Mouse (Mus musculus) midbrain, postnatal 0 days (tissue): ENCODE measurements at regions not wholly inside any gene's neighbourhood (a gene's known extent, or its start where the extent isn't known, plus 50 kb on each side); places are given as distances from the start of the nearest gene placed in this dataset.

Experiments used
- ATAC-seq: fragments of 200-750 bp; cut with Nextera tagmentation; 2 replicates; pipeline ENCODE4 v1.8.0; 2017; ENCODE audit warnings: moderate number of reproducible peaks, mild to moderate bottlenecking, moderate TSS enrichment, moderate library complexity; ENCODE audit not compliant: low FRiP score
- DNase-seq: peaks from one replicate; pipeline ENCODE4 v3.0.0-alpha.2; 2015; ENCODE audit warnings: low spot score
- H3K27ac ChIP-seq: fragments of 300-500 bp; sonication (generic); 2 replicates; pipeline ENCODE4 v1.5.1; 2014; ENCODE audit warnings: low read depth, mild to moderate bottlenecking, low read length, mixed read lengths
- H3K27me3 ChIP-seq: fragments of 300-500 bp; sonication (generic); 2 replicates; pipeline ENCODE4 v1.6.1; 2014; ENCODE audit warnings: low read length, control low read depth, mixed read lengths; ENCODE audit not compliant: insufficient read depth
- H3K36me3 ChIP-seq: fragments of 300-500 bp; sonication (generic); 2 replicates; pipeline ENCODE4 v1.6.1; 2014; ENCODE audit warnings: low read length, control low read depth, mixed read lengths; ENCODE audit not compliant: insufficient read depth
- H3K4me1 ChIP-seq: fragments of 300-500 bp; sonication (generic); 2 replicates; pipeline ENCODE4 v1.6.1; 2014; ENCODE audit warnings: mild to moderate bottlenecking, control low read depth, antibody characterized with exemption, low read length, mixed read lengths; ENCODE audit not compliant: insufficient read depth
- H3K4me2 ChIP-seq: fragments of 300-500 bp; sonication (generic); 2 replicates; pipeline ENCODE4 v1.6.1; 2014; ENCODE audit warnings: low read depth, mild to moderate bottlenecking, low read length, mixed read lengths; ENCODE audit not compliant: poor library complexity, severe bottlenecking
- H3K4me3 ChIP-seq: fragments of 300-500 bp; sonication (generic); 2 replicates; pipeline ENCODE4 v1.5.1; 2014; ENCODE audit warnings: low read depth, mild to moderate bottlenecking, low read length, moderate library complexity
- H3K9ac ChIP-seq: fragments of 300-500 bp; sonication (generic); replicated peaks from 2 replicates; pipeline ENCODE4 v1.6.1; 2014; ENCODE audit warnings: mild to moderate bottlenecking, low read length, moderate library complexity, mixed read lengths; ENCODE audit not compliant: poor library complexity, severe bottlenecking
- H3K9me3 ChIP-seq: fragments of 300-500 bp; sonication (generic); 2 replicates; pipeline ENCODE4 v1.6.1; 2016; ENCODE audit warnings: low read length, control low read depth
- CTCF ChIP-seq: IDR thresholded peaks from 2 replicates; pipeline ENCODE4 v1.5.1; 2016; ENCODE audit warnings: antibody characterized with exemption, mild to moderate bottlenecking
- WGBS: fragments of 180-500 bp; shearing (Covaris S2); extraction: QIAGEN DNeasy Blood & Tissue Kit; methylation state at CpG from one replicate; pipeline ENCODE4 v1.1.7; 2014; 5-methylcytosine and 5-hydroxymethylcytosine counted together

DNA sequence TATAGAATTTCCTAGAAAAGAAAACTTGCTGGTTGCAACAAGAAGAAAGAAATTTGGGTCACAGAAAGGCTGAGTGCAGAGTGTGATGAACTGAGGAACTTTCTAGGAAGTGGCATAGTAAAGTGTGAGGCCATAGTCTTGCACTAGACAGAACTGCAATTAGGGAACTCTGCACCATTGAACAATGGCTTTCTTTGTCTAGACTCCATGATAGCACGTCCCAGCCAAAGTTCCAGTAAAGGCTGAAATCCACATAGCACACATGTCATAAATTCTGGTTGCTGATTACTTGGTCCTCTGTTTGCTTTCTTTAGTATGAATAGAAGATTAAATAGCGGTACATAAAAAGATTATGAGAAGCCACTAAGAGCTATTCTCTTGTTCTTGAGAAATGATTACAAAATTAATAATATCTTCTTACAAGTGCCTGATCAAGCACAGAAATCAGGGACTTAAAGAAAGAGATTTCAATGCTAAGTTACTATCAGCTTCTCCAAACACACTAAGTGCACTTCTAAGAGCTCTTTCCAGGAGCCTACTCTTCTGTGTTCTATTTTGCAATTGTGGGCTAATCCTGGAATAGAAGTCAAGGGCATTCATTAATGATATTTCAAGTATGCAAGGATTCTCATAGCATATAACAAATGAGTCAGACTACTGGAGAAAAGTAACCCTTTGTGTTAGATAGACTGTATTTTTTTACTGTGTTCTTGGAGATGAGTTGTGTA is 3233.4 kb upstream of the Gm6569 start:
- no peaks in the 10 kb centered on the region for H3K27me3 ChIP-seq
- H3K36me3 ChIP-seq: no peaks in the 10 kb centered on the region
- DNase-seq (no peak), ATAC-seq (no peak)
- TF ChIP-seq CTCF: no peak
- H3K4me1 ChIP-seq: no peaks in the 10 kb centered on the region
- WGBS: 74% methylated on average over 2 of the region's 2 CpGs
- H3K27ac ChIP-seq: no peak overlapping the region
- H3K4me2 ChIP-seq: no peak overlapping the region
- no peak overlapping the region for H3K9ac ChIP-seq
- H3K9me3 ChIP-seq: no peaks in the 10 kb centered on the region
- no peak overlapping the region for H3K4me3 ChIP-seq

DNA sequence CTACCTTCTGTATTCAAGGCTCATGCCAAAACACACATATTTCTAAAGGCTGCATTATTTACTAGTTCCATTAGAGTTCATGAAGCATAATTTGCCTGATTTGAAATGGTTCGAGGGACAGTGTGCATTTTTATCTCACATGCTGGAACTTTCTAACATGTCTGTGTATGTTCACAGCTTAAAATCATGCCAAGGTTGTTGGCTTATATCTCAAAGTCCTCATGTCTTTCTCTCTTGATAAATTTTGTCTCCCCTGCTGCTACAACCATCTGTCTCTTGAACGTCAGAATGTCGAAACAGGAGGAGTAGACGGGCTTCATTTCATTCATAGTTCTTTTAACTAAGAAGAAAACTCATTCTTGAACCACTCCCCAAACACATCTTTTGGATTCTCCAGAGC is 3229.1 kb upstream of the Gm6569 start:
- Histone ChIP-seq H3K27me3 (no peaks in the 10 kb centered on the region), H3K27ac (no peak overlapping the region), H3K4me3 (no peak overlapping the region), H3K36me3 (no peaks in the 10 kb centered on the region), H3K9me3 (no peaks in the 10 kb centered on the region), H3K4me2 (no peak overlapping the region), H3K9ac (no peak overlapping the region), H3K4me1 (no peaks in the 10 kb centered on the region)
- DNase-seq (peak; percentile 19), ATAC-seq (no peak)
- TF ChIP-seq CTCF: no peak
- 91% methylated on average over 4 of the region's 4 CpGs for WGBS

DNA sequence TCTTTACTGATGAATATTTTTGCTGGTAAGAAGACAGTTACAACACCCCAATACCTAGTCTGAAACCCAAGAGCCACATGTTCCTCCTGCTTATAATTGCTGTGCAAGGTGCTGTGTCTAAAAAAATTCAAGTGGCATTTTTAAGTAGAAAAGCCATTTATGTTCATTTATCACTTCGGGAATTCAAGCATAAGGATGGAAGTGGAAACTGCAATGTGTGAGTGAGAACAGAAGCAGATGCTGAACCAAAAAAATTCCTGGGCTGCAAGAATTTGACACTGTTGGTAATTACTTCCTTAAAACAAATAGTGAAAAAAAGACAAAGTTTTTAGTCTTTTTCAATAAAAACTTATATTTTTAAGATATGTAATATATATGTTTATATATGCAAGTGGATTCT is 3227.5 kb upstream of the Gm6569 start:
- DNase-seq: no peak

DNA sequence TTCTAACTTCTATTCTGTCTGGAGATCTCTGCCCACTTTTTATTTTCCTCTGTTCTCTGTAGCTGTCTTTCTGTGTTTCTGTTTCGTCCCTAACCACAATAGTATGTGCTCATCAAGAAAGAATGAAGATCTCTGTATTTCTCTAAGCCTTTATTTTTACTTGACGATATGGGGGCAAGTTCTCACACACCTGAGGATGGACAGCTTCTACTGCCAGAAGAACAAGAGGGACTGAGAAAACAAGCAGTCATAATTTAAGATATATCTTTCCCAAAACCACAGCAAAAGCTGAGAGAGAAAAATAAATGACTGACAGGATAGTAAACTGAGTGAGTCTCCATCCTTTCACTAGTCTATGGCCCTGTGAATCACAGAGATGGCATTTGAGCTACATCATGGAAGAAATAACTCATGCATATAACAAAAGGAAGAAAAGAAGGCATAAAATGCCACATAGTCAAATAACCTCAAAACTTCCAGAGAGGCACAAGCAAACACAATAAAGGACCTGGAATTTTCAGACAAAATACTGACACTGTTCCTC is 3216.2 kb upstream of the Gm6569 start:
- no peak for DNase-seq
- TF ChIP-seq CTCF: no peak
- 83% methylated on average over 2 of the region's 2 CpGs for WGBS
- Histone ChIP-seq H3K27ac (no peak overlapping the region), H3K27me3 (no peaks in the 10 kb centered on the region), H3K9me3 (no peaks in the 10 kb centered on the region), H3K4me3 (no peak overlapping the region), H3K9ac (no peak overlapping the region), H3K36me3 (no peaks in the 10 kb centered on the region), H3K4me2 (no peak overlapping the region), H3K4me1 (no peaks in the 10 kb centered on the region)
- no peak for ATAC-seq

More for the DNA sequence above, 3227.5 kb upstream of the Gm6569 start:
- H3K4me2 ChIP-seq: no peak overlapping the region
- no peaks in the 10 kb centered on the region for H3K27me3 ChIP-seq
- no peaks in the 10 kb centered on the region for H3K36me3 ChIP-seq
- H3K9me3 ChIP-seq: no peaks in the 10 kb centered on the region
- no peak for TF ChIP-seq CTCF
- no peak overlapping the region for H3K9ac ChIP-seq
- ATAC-seq: no peak
- no peak overlapping the region for H3K27ac ChIP-seq
- no peaks in the 10 kb centered on the region for H3K4me1 ChIP-seq
- WGBS: 90% methylated on average over 1 of the region's 1 CpGs
- H3K4me3 ChIP-seq: no peak overlapping the region

DNA sequence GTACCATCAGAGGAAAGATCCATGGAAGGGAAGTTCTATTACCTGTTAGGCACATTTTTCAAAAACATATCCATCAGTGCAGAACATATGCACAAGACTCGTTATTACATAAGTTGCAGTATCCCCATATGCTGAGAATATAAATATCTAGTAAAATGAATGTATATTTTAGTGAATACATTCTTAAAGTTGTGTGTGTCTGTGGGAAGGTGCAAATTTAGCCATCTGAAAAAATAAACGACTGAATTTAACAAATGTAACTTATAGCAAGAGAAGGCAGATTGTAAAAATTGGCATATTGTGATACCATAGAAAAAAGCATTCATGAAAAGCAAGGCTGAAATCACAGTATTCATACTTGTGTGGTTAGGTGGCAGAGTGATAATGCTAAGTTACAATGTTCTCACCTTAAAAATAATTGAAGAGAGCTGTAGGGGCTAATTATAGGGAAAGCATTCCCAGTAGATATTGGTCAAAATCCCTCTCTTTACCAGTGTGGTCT is 3193.3 kb upstream of the Gm6569 start:
- no peak overlapping the region for H3K4me3 ChIP-seq
- no peaks in the 10 kb centered on the region for H3K27me3 ChIP-seq
- ATAC-seq (no peak), DNase-seq (no peak)
- TF ChIP-seq CTCF: no peak
- no peak overlapping the region for H3K4me2 ChIP-seq
- WGBS: 82% methylated on average over 2 of the region's 2 CpGs
- no peaks in the 10 kb centered on the region for H3K4me1 ChIP-seq
- no peaks in the 10 kb centered on the region for H3K36me3 ChIP-seq
- no peaks in the 10 kb centered on the region for H3K9me3 ChIP-seq
- no peak overlapping the region for H3K9ac ChIP-seq
- H3K27ac ChIP-seq: no peak overlapping the region

DNA sequence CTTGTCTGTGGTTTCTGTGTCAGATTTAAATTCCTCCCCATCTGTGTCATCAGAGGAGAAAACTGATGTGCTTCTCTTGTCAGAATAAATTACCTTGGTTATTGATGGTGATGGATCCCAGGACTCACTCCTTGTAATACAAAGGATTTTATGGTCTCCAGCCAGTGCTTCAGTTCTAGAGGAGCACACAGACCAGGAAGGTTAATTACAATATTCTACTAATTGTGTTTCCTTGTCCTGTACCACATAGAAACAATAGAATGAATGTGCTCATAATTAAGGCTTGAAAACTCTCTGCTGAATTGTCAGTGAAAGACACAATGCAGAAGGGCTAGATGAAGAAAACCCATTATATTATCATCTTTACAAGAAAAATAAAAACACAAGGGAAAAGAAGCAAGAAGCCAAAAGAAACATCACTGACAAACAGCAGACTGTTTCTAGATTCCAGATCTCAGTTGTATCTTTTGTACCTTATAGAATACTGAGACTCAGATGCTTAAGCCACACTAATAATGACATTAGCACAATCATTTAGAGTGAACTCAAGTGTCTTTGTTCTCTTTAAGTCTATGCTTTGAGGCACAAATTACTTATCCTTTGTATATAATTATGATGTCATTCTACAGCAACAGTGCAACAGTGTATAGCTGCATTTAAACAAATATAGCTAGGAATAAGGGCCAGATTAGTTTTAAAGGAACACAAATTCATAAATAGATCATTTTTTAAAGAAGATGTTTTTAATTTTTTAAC is 3189.7 kb upstream of the Gm6569 start:
- ATAC-seq (no peak), DNase-seq (peak; percentile 26)
- no peaks in the 10 kb centered on the region for H3K36me3 ChIP-seq
- H3K9ac ChIP-seq: no peak overlapping the region
- no peaks in the 10 kb centered on the region for H3K4me1 ChIP-seq
- no peak overlapping the region for H3K4me3 ChIP-seq
- H3K4me2 ChIP-seq: no peak overlapping the region
- H3K27me3 ChIP-seq: no peaks in the 10 kb centered on the region
- H3K27ac ChIP-seq: no peak overlapping the region
- TF ChIP-seq CTCF: no peak
- H3K9me3 ChIP-seq: no peaks in the 10 kb centered on the region
